Mouse (Mus musculus) thymus, postnatal 10 days (tissue): ENCODE measurements around the gene Nop9.

ENCODE experiments used
- DNase-seq, 2 experiments: peaks; one replicate each; pipeline ENCODE4 v3.0.0; 2021; ENCODE audit warnings: low spot score in 2 of 2

The Nop9 gene

GRCm38 (mm10) chr14:55745180-55745860, at the start of gene Nop9, which contains the start of gene Dhrs1:
TSS of gene Nop9 (plus strand) at chr14:55745693.
TSS of gene Dhrs1 (minus strand) at chr14:55745690.
- DNase-seq = peak; percentile 81 to 87

GRCm38 (mm10) chr14:55697226-55697625, 48.3 kb upstream of the Nop9 start:
- DNase-seq = no peak

- DNase-seq = no peak
Observed at GRCm38 (mm10) chr14:55701131-55701530, 44.4 kb upstream of the Nop9 start.

- DNase-seq = no peak
Observed at GRCm38 (mm10) chr14:55702761-55703160, 42.7 kb upstream of the Nop9 start.

- no peak for DNase-seq
Observed at GRCm38 (mm10) chr14:55706051-55706600, 39.4 kb upstream of the Nop9 start.

GRCm38 (mm10) chr14:55707397-55707796, 38.1 kb upstream of the Nop9 start:
- no peak for DNase-seq

GRCm38 (mm10) chr14:55709509-55709908, 36.0 kb upstream of the Nop9 start:
- no peak for DNase-seq

GRCm38 (mm10) chr14:55711786-55712185, 33.7 kb upstream of the Nop9 start:
- DNase-seq = no peak

GRCm38 (mm10) chr14:55713007-55713728, 32.3 kb upstream of the Nop9 start:
- DNase-seq = no peak

- DNase-seq = no peak
Observed at GRCm38 (mm10) chr14:55713729-55714122, 31.8 kb upstream of the Nop9 start, which contains the start of gene Tgm1. TSS of gene Tgm1 (minus strand) at chr14:55713926.

- no peak for DNase-seq
Observed at GRCm38 (mm10) chr14:55714893-55715292, 30.6 kb upstream of the Nop9 start.

GRCm38 (mm10) chr14:55716271-55716670, 29.2 kb upstream of the Nop9 start:
- no peak for DNase-seq

- DNase-seq = no peak
Observed at GRCm38 (mm10) chr14:55716884-55717283, 28.6 kb upstream of the Nop9 start.

- no peak for DNase-seq
Observed at GRCm38 (mm10) chr14:55719737-55720136, 25.8 kb upstream of the Nop9 start.

GRCm38 (mm10) chr14:55720666-55721065, 24.8 kb upstream of the Nop9 start:
- DNase-seq = no peak

- no peak for DNase-seq
Observed at GRCm38 (mm10) chr14:55721076-55721475, 24.4 kb upstream of the Nop9 start.

- peak; percentile 96 to 97 for DNase-seq
Observed at GRCm38 (mm10) chr14:55721700-55722437, 23.6 kb upstream of the Nop9 start, which contains the start of gene Rabggta. TSS of gene Rabggta (minus strand) at chr14:55722263.

- DNase-seq = no peak
Observed at GRCm38 (mm10) chr14:55722438-55722945, 23.0 kb upstream of the Nop9 start.

GRCm38 (mm10) chr14:55723433-55723832, 22.1 kb upstream of the Nop9 start:
- no peak for DNase-seq

GRCm38 (mm10) chr14:55724411-55724871, 21.1 kb upstream of the Nop9 start:
- DNase-seq = peak; percentile 76 to 82

- no peak for DNase-seq
Observed at GRCm38 (mm10) chr14:55726261-55726660, 19.2 kb upstream of the Nop9 start.
